Mouse (Mus musculus): ENCODE results near the gene Pbx1.
A peak's percentile ranks its signal among the peaks of the same experiment; 100 is the strongest.

The Pbx1 gene

DNA sequence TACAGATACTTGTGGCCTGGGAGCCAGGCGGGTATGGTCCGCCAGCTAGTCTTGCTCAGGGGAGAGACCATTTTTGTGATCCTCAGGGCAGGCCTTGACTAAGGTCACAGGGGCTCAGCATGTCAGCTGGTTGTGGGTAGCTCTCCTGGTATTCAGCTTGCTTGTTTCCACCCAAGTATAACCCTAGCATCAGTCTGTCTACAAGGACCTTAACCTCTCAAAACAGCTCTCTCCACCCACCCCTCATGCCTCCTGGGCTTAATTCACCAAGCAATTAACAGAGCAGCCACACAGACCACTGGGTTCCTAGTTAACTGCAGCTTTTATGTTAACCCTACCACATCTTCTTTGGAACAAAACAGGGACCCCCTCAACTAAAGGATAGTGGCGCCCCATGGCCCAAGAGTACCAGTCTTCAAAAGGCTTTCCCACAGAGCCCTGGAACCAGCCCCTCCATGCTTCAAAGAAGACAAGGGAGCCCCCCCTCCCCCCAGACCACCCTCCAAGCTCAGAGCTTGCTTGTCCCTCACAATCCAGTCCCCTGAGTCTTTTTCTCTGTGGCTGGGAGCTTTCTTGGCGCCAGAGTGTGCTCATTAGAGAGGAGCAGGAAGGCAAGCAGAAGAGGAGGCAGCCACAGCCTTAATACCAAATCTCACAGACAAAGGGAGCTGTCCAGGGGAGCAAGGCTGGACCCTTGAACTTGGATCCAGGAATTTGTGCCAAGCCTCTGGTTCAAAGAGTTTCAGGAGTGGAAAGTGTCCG lies 48.1 kb downstream of the Pbx1 start:
- DNase-seq (ENCODE audit: low spot score), result no peak

DNA sequence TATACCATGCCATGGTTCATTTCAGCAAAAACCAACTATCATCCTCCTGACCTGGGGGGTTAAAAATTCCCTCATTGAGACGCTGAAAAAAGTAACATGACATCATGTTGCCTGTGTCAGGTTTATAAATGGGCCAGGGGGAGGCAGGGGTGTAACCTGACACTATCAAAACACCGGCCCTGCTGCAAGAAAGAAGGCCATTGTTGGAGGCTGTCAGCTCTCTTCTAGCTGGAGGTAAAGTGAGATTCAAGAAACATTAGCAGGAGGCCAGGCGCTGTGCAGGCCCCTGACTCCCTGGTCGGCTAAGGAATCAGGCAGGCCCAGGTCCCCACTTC lies 49.3 kb downstream of the Pbx1 start:
- no peak for DNase-seq (ENCODE audit: low spot score)

DNA sequence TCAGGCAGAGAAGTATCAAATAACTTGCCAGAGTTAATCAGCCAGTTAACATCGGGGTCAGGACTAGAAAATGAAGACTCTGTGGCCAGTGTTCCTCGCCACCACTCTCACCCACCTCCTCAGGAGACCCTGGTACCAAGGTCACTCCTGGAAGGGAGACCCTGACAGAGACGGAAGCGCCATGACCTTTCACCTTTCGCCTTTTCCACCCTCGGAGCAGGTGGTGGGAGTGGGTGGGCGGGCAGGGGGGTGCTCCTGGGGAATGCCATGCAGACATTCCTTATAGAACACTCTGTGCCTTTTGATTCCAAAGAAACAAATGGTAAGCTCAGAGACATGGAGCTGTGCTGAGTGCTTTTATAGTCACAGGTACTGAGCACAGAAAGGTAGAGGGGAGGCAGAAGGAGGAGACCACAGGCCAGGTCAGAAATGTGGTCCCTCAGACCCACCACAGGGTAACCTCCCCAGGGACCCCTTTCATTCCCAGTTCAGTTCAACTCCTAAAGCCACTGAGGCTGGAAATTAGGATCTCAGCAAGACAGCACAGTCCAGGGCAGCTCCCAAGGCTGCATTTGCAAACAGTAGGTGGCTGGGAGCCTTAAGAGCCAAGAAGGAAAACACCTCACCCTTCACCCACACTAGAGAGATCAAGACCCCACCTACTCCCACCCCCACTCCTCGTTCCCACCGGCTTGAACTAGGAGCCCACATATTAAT lies 49.8 kb downstream of the Pbx1 start:
- DNase-seq (ENCODE audit: low spot score), result no peak

DNA sequence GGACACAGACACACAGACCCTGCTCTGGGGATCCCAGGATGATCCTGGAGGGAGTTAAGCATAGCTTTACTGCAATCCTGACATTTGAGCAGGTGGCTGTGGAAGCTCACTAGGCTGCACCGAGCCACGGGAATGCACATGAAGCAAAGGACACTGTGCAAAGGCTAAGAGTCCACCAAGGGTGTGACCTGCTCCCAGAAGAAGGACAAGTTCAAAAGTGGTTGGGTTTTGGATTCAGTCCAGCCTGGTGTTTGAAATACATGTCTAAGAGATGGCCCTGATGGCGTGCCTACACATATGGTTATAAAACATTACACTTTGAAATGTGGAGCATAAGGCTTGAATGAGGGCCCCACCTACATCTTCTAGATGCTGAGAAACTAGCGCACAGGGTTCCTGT lies 50.6 kb downstream of the Pbx1 start:
- no peak for DNase-seq (ENCODE audit: low spot score)

DNA sequence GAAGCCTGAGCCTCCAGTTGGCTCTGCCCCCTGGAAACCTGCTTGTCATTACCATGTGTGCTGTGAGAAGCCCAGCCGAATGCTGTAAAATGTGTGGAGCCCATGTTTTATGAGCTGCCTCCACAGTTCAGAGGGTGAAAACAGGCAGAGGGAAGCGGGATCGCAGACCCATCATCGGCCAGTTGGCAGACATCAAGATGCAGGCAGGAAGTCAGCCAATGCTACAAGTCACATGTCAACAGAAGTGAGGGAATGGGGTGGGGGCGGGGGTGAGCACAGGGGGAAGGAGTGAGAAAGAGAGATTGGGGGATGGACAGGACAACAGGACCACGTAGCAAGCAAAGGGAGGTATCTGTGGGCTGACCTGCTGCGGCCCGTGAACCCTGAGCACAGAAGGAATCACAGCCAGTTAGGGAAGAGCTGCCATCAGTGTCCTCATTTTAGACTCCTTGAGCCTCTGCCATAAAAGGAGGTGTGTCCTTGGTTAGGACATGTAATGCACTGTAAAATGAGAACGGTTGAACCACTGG lies 51.8 kb downstream of the Pbx1 start:
- no peak for DNase-seq (ENCODE audit: low spot score)

DNA sequence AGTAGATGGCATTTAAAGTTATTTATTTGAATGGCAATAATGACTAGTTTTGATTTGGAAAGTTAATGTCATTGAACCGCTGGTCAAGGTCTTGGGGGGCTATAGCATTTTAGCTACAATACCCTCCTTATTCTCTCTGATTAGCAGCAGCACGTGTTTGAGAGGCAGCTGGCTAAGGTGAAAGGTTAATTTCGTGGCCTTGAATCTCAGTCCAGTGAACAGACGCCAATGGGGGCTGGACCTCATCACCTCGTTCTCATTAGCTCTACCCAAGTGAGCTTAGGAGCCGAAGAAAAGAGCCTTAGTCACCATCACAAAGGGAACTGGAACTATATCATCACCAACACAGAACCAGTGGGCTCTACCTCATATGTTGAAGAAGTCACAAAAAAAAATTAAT lies 54.4 kb downstream of the Pbx1 start:
- no peak for DNase-seq (ENCODE audit: low spot score)

DNA sequence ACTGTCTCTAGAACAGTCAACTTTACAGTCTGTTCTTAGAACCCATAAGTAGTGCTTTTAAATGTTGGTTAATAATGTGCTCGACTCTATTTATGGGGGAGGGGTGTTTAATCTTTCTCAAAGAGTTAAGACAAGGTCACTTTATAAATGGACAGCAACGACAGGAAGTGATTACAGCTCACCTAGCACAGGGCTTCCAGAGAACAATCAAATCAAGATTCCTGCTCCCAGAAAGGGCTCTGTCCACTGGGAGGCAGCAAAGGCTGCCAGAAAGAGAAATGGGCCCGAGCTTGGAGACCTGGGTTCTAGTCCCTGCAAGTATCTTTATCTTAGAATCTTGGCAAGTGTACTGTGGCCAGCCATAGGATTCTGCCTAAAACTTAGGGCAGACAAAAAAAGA lies 55.7 kb downstream of the Pbx1 start:
- DNase-seq (ENCODE audit: low spot score), result no peak

DNA sequence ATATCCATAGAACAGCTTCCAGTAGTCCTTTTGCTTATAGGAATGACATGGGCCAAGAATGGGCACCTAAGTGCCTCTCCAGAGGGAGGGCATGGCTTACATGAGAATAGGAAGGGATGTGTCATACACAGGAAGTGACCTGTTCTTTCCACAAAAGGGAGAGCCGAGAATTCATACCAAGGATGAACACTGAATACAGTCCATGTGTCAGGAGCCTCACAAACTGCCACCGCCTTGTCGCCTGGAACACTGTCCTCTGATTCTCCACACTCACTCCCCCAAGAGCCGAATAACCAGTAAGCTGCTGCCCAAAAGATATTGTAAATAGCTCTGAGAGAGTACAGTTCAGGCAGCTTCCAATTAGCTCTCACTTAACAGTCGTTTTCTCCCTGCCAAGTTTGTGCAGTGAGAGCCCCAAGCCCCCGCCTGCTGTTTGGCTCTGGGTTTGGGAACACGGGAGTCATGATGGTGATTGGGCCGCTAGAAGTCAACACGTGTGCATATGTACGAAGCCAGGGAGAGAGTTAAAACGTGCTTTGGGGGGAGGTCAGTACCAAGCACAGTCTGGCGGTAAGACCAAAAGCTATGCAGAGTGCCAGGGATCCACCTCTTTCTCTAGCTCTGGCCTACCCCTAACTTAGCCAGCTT lies 57.0 kb downstream of the Pbx1 start:
- no peak for DNase-seq (ENCODE audit: low spot score)

DNA sequence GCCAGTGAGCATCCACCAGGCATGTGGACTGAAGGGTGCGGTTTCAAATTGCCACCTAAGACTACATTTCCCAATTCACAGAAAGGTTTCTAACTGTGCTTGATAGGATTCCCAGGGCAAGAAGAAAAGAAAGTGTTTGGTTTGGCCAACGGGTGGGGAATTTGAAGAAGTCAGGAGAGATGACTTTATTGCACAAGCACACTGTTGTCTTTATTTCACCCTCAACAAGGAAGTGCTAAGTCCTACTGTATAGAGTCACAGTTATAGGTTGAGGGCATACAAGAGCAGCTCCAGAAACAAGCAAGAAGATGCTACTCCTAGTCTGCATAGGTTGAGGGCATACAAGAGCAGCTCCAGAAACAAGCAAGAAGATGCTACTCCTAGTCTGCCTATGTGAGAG lies 60.0 kb downstream of the Pbx1 start:
- no peak for DNase-seq (ENCODE audit: low spot score)

DNA sequence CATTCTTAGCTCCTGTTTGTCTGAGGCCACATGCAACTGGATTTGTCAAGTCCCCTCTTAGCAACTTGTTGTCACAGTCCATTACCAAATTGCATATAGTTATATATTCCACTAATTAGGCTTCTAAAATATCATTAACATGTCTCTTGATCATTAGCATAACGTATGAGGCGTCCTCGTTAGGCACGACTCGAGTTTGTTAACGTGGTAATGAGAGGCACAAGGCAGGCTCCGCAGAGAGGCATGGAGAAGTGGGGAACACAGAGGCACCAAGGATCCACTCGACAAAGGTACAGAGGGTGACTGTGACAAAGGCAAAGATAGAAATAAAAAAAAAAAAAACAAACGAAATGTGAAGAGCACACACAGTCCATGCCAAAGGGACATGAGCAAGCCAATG lies 61.1 kb downstream of the Pbx1 start:
- DNase-seq (ENCODE audit: low spot score), result no peak

DNA sequence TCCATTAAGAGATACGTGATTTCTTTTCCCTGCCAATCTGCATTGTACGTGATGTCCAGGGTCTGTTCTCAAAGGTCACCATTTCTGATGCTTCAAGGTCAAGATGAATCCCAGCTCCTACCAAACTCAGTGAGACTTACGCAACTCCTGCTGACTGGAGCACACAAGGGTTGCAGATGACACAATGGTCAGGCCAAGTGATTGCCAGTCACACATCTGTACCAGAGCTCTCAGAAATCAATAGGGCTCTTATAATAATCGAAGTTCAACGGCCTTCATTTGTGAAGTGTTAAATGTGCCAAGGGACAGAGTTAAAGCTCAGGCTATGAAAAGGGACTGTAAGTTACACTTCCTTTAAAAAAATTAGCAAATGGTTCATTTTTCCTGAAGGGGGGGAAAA lies 65.8 kb downstream of the Pbx1 start:
- DNase-seq (ENCODE audit: low spot score), result no peak

DNA sequence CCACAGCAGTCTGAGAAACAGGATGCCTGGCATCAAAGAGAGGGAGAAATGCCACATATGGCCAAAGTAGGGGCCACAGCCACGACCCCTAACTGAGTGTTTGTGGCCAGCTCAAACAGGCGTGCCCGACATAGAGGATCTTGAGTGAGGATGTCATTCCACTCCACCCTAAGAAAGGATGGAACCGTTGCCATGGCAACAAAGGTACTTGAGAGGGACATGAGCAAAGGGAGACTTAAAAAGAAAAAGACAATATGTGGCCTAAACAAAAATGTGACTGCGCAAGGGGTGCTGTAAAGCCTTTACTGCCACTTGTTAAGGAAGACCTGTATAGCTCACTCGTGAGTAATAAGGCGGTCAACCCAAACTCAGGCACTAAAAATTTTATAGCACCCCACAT lies 67.7 kb downstream of the Pbx1 start:
- no peak for DNase-seq (ENCODE audit: low spot score)

DNA sequence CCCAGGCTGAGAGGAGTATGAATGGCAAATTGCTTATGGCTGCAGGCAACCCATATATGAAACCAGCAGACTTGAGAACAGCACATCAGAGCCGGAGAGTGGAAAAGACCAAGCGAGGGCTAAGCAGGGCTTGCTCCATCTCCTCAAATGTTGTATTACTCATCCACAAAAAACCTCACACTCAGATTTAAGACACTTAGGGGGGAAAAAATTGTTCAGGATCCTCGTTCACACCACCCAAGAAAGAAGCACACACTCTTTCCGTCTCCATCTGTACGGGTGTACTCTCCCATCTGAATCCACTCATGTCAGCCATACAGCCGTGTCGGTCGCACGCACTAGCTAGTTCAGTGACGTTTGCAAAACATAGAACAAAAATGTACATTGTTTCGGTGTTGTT lies 69.0 kb downstream of the Pbx1 start:
- no peak for DNase-seq (ENCODE audit: low spot score)

DNA sequence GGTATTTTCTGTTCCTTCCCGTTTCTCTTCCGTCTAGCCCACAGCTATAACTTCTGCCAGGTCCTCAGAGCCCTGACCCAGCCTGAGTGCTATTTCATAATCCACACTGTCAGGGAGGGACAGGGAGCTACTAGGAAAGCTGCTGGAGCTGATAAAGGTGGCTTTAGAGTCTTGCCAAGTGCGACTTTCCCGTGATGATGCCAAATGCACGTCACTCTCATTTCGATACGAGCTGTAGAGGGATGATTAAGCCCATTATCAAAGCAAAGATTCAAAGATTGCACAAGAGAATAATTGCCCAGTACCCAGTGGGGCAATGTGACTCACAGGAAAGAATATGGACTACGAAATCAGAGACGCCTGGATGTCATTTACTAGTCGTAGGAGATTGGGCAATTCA lies 69.6 kb downstream of the Pbx1 start:
- DNase-seq (ENCODE audit: low spot score), result no peak

DNA sequence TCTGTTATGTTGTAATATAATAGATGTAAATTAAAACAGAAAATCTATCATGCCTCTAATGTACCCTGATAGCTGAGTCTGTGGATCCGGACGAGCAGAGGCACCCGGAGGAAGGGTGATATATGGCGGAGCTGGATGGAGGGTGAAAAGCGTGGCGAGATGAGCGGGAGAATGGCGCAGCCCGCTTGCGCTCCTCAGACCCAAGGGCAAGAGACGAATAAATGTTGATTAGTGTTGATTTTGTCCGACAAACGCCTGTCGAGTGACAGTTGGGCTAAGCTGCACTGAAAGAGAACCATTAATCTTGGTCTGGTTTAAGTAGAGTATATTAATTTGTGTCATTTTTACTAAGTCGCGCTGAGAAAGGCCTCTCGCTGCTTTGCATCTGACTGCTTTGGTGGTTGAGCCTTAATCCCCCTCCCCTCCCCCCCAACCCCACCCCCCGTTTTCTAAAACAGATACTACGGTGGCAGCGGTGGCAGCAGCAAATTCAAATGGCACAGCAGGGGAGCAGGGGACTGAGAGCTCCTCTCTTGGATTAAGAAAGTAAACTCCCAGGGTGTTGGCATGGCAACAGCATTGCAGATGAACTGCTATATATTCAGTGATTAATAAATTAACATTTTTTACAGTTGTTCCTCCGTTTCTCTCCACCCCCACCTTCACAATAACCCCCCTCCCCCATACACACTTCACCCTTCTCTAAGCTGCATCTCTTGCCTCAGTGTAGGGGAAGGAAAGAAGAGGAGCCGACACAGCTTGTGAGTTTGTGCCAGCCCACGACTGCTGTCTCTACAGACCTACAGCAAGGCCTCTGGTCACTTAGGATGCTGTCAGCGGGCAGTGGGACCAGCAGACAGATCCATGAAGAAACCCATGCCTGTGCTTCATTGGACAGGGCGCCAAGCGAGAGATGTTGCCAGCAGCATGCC lies 74.1 kb downstream of the Pbx1 start:
- DNase-seq (ENCODE audit: low spot score), result no peak

DNA sequence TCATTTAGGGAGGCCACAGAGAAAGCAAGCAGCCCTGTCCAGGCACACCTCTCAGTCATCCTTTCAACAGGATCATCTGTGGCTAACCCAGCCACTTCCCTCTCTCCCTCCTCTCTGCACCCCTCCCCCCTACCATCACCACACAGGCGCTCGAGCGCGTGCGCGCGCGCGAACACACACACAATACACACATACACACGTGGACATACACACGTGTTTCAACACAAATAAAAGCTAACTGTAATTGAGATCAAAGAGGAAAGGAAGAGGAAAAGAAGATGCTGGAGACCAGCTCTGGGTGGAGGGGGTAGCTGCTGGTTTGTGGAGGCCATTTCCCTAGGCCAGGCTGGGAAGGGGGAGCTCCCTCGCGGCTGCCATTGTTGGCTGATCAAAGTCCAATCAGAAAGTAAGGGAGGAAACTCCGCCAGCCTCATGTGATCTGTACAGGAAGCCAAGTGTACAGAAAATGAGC lies 75.1 kb downstream of the Pbx1 start:
- peak; percentile 60 for DNase-seq (ENCODE audit: low spot score)

DNA sequence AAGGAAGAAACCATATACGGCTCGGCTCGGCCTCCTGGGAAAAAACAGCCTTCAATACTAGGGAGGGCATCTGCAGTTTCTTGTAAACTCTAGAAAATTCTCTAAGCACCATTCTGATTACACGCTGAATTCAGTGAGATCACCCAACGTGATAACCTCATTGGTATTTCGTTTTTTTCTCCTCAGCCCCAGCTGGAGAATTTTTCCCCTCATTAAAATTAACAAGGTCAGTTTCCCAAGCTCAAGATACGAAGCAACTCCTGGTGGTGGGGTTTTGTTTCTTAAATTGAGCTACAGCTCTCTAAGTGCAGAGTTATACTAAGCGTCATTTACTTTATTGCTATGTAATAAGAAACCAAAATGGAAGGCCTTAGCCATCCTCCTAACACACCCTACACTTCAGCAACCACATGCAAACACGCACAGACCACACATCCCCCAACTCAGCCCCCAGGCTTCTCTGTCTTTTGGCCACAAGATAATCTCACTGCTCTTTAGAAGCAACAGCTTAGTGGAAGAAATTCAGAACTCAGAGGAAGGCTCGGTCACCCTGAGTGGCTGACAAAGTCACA lies 76.0 kb downstream of the Pbx1 start:
- DNase-seq (ENCODE audit: low spot score), result no peak

DNA sequence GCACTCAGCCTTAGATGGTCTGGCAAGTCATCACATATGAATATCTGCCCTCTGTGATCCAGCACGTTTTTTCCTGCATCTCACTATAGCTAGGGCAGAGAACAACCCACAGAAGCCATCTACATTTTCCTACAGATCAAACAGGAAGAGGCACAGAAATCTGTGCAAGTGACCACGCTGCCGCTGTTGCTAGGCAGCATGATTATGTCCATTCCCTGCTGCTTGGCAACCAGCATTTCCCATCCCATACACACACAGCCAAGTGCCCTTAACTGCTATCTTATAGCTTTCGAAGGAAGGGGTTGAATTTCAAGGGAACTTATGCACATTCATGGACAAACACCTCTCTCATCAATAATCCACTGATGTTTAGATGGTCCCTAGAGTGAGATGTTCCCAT lies 77.1 kb downstream of the Pbx1 start:
- no peak for DNase-seq (ENCODE audit: low spot score)

DNA sequence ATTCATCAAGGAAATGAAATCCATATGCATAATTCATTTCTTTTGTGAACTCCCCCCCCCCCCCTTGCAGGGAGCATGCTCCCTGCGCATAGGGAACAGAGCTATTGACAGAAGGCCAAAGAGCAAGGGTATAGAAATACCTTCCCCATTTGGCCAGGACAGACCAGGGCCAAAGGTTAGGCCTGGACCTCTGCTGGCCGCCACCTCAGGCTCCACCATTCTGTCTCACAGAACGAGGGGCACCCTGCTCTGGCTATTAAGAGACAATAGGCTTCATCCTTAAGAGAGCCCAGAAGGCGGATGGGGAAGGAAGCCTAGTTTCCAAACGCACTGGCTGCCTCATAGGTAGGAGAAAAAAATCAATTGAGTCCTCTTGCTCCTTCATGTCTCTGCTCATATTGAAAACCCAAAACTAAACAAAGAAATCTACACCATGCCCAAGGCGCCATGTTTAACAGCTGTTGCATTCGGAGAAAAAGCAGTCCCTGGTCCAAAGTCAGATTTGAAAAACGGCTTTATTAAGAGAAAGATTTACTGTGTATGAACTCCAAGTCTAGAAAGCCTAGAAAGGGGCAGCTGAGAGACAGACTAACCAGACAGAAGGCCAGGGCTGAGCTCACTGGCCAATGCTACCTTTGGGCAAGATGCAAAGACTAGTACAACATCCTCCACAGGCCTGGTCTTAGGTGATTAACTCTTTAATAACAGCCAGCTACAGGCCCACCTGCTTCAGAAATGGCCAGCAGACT lies 83.9 kb downstream of the Pbx1 start:
- no peak for DNase-seq (ENCODE audit: low spot score)

DNA sequence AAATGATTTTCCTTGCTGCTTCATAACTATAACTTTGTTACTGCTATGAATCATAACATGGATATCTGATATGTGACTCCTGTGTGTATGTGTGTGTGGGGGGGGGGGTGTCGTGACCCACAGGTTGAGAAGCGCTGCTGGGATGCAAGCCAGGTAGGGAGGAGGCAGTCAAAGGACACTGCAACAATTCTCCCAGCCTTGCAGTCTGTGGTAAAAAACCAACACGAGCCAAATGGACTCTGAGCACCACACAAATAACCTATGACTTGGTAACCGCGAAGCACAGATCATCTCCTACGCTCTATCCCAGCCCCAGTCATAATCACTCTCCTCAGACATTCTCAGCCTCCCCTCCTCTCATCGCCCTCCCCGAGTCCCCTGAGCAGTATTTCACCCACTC lies 87.2 kb downstream of the Pbx1 start:
- no peak for DNase-seq (ENCODE audit: low spot score)

DNA sequence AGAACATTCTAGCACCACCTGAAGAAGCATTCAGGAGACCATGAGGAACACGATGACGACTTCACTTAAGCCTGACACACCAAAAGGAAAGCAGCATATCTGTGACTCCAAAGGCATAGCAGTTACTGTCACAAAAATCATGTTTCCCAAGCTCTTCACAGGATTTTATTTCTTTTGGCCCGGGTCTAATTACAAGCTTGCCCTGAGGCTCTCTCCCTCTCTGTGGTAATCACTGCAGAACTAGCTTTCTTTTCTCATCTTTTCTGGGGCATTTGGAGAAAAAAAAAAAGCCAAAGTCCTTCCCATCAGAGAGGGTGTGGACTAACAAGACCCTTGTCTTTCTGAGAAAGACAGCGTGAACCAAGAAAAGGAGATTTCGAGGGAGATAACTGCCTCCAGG lies 87.8 kb downstream of the Pbx1 start:
- DNase-seq (ENCODE audit: low spot score), result no peak

All from yolk sac, embryonic 10.5 days (tissue).